Mouse (Mus musculus) liver, embryonic 14.5 days (tissue): Measurements from ENCODE around the gene Emp3.
"Not testable (repeated sequence)": the region's sequence is repeated elsewhere in the genome, so short reads cannot be mapped to it uniquely, and the experiment has no call there.

Source experiments
- CTCF ChIP-seq: IDR thresholded peaks from 2 replicates; pipeline ENCODE4 v1.5.1; 2016; ENCODE audit warnings: antibody characterized with exemption, low read depth, control low read depth
- EP300 ChIP-seq: IDR thresholded peaks from 2 replicates; pipeline ENCODE4 v1.6.1; 2016; ENCODE audit warnings: antibody characterized with exemption, low read depth

DNA sequence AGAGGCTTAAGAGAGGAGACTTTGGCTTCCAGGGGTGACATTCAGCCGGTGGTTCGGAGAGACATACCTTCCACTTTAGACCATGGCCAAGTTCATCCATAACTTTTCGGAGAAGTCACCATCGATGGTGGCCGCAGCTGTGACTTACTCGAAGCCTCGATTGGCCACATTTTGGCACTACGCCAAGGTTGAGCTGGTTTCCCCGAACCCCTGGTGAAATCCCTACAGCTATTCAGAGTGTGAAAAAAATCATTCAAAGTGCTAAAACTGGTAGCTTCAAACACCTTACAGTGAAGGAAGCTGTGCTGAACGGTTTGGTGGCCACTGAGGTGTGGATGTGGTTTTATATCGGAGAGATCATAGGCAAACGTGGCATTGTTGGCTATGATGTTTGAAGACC is 12.6 kb upstream of the Emp3 start:
- not testable (repeated sequence) for TF ChIP-seq EP300, CTCF
